Mouse (Mus musculus) kidney, adult 11 months (tissue): ENCODE measurements at regions not wholly inside any gene's neighbourhood (a gene's known extent, or its start where the extent isn't known, plus 50 kb on each side); places are given as distances from the start of the nearest gene placed in this dataset.

Experiments
- DNase-seq: peaks from one replicate; pipeline ENCODE4 v3.0.0; 2022

DNA sequence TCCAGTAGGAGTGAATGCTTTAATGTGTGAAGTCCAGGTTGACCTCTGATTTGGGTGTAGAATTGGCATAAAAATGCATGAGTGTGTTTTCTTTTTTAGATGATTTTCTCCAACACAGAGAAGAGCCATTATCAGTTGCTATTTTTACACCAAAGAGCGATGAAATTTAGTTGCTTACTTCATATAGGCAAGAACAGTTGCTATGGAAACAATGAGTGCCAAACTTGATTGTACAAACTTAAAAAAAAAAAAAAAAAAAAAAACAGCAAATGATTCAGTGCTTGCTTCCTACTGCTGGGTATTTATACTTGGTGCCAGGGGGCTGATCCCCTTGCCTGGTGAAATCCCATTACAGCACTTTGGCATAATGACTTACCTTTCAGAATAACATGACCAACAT lies 268.0 kb downstream of the Sec23a start:
- DNase-seq, result no peak

DNA sequence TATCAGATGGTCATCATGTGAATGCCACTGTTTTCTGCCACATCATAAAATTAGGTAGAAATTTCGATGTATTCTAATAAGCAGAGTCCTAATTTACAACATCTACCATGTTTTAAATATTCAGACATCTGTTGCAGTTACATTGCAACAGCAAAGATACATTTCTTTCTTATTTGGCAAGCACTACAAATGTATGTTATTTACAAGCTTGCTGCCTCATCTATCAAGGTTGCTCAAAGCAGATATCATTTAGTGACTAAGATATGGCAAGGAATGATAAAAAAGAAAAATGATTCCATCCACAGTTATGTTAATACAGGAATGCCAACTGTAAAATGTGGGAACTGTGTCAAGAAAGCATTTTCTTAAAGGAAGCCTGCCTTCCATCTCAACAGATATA lies 283.7 kb downstream of the Sec23a start:
- DNase-seq, result no peak

DNA sequence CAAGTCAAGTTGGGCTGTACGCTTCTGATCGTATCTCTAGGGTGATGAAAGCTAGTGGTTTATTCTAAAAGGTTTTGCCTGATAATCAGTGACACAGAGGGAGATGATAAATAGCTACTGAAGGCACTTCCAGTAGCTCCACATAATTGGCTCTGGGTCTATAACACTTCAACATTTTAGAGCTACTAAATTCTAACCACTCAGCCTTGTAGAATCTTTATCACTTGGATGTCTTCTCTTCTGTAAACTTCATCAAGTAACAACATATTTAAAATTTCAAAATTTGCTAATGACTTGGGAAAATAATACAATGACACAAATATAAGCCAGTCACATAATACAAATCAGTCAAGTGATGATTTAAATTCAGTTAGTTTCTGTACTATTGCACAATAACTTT lies 284.3 kb downstream of the Sec23a start:
- no peak for DNase-seq

DNA sequence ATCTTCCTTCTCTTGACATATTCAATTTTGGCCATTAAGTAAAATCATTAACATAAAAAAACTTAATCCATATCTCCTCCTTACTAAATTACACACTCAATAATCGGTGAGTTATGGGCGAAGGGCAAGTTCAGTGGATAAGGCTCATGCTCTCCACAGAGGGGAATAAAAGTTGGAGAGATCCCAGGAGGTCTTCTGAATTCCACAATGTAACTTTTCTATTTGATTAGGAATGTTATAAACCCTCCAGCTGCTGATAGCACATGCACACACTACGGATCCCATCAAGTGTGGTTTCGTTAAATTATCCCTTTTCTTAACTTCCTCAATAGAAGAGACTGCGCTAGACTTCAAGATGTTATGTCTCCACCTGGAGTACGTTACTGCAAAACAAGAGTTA lies 293.9 kb downstream of the Sec23a start:
- DNase-seq, result no peak

DNA sequence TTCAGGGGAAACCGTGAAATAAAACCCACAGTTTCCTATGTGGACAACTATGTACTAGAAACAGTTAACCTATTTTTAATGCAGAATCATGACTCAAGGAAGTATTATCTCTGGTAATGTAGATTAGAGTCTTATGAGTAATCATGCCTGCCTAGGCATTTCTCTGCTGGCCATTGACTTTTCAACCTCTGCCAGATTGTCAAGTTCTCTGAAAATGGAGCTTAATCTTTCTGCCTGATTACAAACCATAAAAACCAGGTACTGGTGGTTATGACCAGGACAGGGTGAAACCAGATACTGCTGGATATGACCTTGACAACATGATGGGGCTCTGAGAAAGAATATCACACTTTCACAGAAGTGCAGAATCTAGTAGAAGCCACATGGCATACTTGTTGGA lies 297.6 kb downstream of the Sec23a start:
- DNase-seq, result no peak

DNA sequence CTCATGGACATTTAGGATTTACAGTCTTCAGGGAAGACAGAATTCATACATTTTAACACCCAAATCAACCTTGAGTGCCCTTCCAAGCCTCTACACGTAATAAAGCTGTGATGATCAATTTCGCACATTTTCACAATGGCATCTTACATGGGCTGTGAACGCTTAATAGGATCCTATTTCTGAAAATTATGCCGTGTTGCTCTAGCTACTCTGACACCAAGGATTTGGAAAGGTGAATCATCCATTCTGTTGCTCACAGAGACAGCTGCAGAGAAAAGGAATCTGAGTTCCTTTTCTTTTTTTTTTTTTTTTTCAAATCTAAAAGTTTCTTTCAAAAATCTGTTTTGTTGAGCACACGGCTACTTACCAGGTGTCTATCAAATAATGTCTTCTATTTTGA lies 316.1 kb downstream of the Sec23a start:
- no peak for DNase-seq

DNA sequence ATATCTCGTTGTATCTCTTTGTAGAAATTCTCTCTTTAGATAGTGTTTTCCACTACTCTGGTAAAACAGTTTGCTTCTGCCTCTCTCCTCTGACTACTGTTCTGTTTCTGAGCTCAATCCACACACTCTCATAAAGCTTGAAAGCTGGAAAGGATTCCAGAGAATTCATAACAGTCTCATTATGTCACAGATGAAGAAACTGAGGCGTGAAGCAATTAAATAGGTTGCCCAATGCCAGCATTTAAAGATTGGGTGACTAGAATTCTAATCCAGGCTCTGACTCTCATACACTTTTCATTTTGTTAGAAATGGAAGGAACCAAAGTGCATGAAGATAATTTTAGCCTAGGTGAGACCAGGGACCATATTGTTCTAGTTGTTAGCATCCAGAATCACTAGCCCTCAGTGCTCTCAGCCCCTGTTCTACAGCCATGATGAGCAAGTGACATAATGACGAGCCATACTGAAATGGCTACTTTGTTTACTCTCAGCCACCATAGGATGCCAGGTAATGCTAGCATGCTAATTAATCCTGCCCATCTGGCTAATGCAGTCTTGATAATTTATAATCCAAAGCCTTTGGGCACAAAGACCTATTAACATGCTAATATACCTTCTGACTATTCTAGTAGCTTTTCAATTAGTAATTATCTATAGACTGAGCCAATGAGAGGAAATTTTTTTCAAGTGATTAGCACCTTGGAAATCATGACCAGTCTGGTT lies 341.7 kb downstream of the Sec23a start:
- DNase-seq, result no peak

DNA sequence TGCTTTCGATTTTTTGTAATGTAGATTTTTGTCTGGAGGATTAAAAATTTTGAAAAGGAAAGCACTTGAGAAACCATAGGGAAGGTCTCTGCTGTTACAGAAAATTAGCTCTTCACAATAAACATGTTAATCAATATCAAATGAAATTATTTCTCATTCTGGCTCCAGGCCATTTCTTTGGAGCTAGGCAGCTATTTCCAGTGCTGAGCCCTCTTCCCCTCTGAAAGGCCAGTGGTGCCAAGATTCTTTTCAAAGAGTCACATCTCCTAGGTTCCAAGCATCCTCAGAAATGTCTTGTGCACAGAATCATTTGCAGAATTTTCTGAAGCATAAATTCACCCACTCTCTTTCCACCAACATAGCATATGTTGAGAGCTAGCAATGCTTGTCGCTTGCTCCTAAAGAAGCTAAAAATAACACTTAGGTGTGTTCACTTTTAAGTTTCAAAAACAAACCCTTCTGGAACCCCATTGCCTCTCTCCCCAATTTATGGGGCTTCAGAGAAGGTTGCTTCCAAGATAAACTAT lies 357.2 kb downstream of the Sec23a start:
- no peak for DNase-seq

DNA sequence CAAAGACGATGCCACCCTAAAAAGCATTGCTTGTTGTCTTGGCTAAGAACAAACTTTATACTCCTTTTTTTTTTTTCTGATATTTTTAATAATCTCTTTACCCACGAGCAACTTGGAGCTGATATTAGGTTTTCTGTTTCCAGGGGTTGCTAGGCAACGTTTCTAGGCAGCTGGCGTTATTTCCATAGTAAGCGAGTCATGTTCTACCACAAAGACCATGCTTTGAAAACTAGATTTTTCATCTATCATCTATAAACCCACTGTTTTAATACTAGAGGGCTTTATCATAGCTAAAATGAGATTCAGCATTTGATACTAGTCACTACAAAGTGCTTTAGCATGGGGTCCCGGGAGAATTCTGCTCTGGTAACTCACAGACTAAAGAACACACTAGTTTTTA lies 358.1 kb downstream of the Sec23a start:
- DNase-seq, result no peak

DNA sequence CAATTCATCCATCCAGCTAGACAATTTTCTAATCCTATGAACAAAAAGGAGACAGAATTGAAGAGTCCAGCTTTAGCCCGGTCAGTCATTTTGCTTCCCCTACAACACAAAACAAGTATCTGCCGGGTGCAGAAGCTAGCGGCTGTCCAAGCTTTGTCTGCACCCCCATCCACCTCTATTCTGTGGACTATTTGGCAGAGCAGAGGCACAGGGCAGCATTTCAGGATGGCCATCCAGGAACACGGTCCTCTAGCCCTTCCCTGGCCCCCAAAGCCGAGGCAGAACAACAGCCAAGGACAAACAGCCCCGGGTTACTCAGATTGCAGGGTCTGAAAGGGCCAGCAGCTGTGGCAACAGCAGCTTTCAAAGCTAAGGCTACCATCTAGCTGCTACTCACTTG lies 358.6 kb downstream of the Sec23a start:
- no peak for DNase-seq

DNA sequence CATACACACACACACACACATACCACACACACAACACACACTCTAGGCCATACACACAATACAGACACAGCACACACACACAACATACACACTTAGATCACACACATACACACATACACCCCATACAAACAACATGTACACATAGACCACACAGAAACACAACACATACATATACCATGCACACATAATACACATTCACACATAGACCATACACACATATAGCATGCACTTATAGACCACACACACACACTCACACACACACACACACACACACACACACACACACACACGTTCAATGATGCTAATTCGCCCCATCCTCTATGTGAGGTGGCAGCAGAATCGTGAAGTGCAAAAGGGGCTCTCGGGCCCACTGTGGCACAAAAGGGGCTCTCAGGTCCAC lies 359.1 kb downstream of the Sec23a start:
- no peak for DNase-seq

DNA sequence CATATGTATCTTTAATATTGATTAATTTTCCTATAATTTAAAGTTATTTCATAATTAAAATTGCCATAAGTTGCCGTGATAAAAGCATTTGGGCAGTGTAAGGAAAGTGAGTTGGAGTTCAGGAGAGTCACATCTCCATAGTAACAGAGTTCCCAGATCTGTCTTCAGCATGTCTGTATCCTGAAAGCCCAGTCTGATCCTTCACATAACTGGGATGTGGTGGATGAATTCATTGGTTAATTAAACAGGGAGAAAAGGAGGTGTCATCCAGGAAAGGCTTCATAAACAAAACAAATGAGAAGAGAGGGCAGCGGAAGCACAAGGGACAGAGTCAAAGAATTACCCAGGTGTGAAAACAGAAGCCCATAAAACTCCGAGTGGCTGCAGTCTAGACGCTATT lies 363.5 kb downstream of the Sec23a start:
- no peak for DNase-seq

DNA sequence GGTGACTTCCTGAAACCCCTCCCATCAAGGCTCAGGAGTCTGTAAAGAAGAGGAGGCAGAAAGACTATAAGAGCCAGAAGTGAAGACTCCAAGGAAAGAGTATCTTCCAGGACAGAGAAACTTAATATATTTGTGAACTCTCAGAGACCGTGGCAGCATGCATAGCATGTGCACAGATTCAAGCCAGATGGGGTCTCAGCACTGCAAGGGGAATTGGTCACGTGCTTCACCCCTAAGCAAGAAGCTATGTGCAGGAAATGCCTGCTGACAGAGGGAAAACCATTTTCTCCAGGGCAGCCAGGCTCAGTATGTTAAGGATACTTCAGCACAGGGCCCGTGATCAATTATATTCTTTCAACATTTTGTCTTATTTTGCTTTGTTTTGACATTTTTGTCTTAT lies 368.0 kb downstream of the Sec23a start:
- DNase-seq, result no peak

DNA sequence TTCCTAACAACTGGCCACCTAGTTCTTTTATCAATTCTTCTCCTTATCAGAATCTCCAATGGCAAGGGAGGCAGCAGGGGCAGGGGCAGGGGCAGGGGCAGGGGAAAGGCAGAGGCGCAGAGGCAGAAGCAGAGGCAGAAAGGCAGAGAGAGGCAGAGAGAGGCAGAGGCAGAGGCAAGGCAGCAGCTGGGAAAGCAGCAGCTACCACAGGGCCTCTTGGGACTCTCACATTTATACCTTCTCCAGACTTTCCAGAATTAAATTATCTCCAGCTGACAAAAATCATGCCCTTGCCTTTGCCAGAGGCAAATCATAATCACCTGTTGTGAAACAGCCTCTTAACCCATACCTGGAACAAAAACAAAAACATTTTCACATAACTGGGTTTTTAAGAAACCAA lies 370.4 kb upstream of the Clec14a start:
- no peak for DNase-seq

DNA sequence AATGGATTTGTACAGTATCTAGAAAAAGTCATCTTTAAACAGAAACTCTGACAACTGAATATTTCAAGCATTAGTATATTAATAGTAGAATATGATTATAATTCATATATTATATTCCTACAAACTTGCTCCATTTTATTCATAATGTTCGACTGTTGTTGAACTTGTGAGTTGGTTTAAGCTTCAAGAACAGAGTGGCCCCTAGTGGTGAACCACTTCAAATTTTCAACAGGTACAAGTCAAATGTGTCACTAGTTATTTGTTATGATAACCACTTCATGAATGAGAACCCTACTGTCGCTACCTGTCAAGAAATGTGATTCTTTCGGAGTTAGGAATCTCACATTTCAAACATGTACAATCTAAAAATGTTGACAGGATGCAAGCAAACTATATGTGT lies 369.2 kb upstream of the Clec14a start:
- no peak for DNase-seq

DNA sequence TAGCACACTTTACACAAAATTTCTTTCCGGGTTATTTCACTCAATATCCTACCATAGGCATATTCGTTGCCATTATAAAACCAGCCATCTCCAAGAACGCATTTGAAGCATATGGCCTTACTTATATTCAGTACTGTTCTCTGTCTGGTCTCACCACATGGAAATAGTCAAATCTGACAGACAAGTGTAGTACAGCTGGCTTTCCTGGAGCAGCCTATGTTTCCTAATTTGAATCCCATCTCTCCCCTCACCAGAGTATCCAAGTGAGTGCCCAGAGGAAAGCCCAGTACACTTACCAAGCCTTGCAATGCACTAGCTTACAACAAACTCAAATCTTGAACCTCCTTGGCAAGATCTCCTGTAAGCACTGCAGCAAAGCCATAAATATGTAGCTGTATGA lies 363.4 kb upstream of the Clec14a start:
- no peak for DNase-seq

DNA sequence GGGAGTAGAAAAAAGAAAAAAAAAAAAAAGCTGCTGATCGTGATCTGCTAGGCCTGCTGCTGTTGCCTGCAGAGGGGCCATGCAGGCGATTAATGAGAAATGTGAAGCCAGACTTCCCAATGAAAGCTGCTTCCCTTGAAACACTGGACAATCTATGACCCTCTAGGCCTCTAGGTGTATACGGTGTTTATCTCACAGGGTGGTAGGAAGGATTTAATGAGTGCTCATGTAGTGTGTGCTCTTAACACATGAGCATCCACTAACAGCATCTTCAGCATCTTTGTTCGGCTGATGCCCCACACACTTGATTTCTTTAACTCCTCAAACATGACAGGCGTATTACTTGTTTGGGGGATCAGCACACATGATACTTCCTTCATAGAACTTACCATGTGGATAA lies 359.7 kb upstream of the Clec14a start:
- no peak for DNase-seq

DNA sequence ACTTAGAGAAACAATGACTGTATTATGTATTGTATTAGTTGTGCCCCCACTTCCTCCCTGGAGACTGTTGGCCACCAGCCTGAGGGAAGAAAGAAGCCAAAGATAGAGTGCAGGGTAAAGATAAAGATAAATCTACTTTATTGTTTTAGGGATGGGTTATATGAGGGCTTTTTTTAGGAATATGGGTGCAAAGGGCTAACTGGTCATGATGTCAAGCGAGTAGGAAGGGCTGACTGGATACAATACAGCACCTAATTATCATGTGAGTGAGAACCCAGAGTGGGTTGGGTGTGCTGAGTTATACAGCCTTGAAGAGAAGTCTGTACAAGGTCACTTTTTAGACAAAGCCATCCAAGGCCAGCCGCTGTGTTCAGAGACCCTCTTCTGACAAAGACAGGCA lies 356.1 kb upstream of the Clec14a start:
- no peak for DNase-seq

DNA sequence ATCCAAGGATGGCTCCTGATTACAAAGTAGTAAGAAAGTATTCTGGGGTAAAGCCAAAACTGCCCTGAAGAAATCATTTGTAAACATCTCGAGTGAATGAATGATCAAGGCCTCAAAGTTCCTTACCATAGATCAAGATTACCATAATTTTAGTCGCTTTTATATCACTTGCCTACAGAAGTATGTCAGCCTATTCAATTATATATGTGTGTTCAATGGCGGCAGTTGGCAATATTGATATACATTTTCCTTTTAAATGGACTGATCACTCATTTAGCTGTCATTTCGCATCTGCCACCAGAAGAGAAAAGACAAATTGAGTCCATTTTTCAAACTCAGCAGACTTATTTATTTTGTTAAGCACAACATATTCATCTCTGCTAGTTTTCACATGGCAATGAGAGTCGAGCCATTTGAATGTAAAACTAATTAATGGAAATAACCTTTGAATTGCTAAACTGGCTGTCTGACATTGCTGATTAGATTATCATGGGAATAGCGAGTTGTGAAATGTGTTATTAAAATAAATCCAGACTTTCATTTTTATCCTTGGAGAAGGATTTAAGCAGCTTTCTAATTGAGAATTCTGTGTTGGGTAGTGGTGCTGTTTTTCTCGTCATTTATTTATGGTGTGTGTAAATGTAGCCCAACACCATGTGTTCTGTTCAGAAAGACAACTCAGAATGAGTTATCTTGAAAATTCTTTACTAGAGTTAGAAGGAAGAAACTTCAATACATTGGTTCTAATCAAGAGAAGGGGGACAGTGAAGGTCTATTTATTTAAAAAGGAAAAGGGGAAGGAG lies 350.6 kb upstream of the Clec14a start:
- DNase-seq, result no peak

DNA sequence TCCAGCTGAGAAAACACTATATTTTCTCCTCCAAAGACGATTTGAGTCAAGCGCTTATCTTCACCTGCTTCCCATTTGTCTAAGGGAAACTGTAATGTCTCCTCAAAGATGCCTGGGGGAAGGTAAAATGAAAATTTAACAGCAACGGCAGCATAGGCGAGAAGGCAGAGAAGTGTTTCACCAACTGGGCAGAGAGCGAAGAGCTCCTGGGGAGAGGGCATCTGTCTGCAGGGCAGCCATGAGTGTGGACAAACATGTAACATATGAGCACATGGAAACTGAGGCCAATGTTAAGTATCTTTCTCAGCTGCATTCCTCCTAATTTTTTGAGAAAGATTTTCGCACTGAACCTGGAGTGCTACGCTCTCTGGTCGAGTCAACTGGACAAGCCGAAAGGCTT lies 325.7 kb upstream of the Clec14a start:
- DNase-seq, result no peak

DNA sequence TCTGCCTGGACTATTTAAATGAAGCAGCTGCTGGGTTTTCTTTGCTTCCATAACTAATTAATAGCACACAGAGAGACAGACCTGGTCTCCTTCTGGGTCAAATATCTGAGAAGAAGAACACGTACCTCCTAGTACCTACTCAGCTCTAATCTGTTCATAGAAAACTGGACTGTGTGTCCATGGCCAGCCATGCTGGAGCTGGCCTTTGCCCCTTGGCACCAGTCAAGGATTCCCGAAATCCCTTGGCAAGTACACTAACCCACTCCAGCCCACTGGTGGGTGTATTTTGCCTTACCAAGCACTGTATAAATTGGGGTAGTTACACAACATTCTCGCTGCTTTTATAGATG lies 322.4 kb upstream of the Clec14a start:
- peak; percentile 5 for DNase-seq

DNA sequence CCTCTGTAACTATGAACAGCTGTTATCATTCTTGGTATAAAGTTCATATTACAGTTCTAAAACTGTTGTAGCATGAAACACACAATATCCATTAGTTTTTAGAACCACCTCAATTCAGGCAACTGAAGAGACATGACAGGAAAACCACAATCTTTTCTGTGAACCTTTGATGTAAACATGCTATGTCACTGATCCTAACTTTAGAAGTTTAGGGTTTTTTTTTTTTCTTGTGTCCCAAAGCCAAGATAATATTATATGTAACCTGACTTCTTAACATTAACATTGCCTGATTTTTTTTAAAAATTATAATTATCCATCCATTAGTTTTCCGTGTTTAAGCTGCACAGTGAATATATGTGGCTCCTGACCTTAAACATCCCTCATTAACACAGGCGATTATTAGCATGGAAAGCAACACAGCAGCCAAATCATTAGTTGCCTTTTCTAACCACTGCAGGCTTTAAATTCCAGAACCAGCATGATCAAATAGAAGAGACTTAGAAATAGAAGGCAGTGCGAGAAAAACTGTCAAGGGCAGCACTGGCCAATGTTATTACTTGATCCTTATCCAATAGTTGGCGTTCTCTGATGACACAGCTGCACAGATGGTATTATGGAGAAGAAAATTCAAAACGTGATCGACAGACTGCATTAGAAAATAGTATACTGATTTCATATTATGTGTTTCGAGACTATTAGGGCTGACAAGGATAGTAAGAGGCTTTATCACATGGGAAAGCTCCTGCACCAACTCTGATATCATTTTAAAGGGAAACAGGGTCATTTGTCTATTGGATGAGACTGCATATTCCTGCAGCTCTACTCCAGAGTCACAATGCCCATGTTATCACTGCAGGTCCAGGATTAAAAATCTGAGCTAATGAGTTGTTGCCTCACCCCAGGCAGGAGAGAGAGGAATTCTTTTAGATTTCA lies 321.7 kb upstream of the Clec14a start:
- no peak for DNase-seq

DNA sequence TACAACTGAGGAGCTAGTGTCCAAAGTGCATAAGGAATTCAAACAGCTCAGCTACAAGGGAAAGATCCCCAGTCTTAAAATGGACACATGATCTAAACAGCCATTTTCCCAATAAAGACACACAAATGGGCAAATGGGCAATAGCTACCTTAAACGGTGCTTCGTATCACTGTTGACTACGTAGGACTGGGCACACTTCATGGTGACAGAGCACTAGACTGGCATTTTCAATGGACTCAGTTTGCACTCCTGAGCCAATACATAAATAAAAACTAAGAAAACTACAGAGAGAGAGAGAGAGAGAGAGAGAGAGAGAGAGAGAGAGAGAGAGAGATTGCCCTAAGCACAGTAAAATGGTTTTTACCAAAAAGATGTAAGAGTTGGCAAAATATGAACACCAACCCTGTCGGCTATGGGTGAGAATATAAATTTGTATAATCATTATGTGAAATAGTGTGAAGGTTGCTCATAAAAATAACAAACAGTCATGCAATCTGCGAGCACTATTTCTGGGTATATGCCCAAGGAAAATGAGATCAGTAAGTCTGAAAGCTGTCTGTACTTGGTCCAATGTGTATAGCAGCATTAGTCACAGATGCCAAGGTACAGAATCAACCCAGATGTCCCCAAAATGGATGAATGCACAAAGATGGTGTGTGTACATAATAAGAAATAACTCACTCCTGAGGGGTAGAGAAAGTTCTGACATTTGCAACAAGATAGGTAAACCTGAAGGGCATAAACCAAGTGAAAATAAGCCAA lies 312.9 kb upstream of the Clec14a start:
- DNase-seq, result no peak
